Mouse (Mus musculus) thymus, adult 2 months (tissue): ENCODE measurements around the gene Alkbh6.

Source experiments
- CTCF ChIP-seq: fragments of 200-500 bp; IDR thresholded peaks from 2 replicates; pipeline ENCODE4 v1.5.1; 2012; ENCODE audit warnings: mild to moderate bottlenecking, control low read depth, low read length, moderate library complexity, borderline replicate concordance; ENCODE audit not compliant: control insufficient read depth, poor library complexity, insufficient read depth; ENCODE audit errors: extremely low read depth
- POLR2A ChIP-seq: fragments of 200-500 bp; IDR thresholded peaks from 2 replicates; pipeline ENCODE4 v1.6.1; 2012; ENCODE audit warnings: mild to moderate bottlenecking, low read length, control low read depth, moderate library complexity; ENCODE audit not compliant: control insufficient read depth, poor library complexity, insufficient read depth; ENCODE audit errors: extremely low read depth

DNA sequence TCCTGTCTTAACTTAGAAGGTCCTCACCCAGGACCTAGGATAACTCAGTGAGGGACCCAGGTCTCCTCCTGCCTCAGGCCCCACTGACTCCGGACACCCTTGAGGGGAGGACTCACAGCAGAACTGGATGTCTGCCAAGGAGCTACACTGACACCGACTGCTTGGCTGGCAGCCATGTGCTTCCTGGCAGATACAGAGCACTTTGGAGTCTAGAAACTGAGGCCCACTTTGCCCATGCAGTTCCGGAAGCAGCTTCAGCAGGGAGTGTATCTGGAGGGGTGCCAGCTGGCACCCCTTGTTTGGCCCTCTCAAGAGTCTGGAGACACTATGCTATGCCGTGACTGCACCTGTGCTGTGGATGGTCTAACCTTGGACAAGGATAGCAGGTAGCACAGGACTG, 24.9 kb downstream of the Alkbh6 start:
- TF ChIP-seq POLR2A (no peak), CTCF (no peak)
